Mouse (Mus musculus): ENCODE data around the gene Jund. TPM values are rescaled to one million over a fixed set of nuclear protein-coding genes. Genes with fewer than 3 reads are reported as not detected.

Gene Jund
- polyA plus RNA-seq, 1 experiment from 2014 or later: 94.3 TPM

GRCm38 (mm10) chr8:70741661-70742060, 42.9 kb downstream of the Jund start:
- WGBS: 64% methylated on average over 5 of the region's 5 CpGs
- no peak overlapping the region for H3K27ac ChIP-seq
- H3K4me1 ChIP-seq (replicated peaks): peaks cover 17% of the 10 kb centered on the region
- peaks cover 73% of the 10 kb centered on the region for H3K27me3 ChIP-seq
- ATAC-seq (ENCODE audit: low FRiP score): no peak
- H3K9ac ChIP-seq: no peak overlapping the region
- no peak overlapping the region for H3K4me3 ChIP-seq
- H3K36me3 ChIP-seq: no peaks in the 10 kb centered on the region
- H3K9me3 ChIP-seq: no peaks in the 10 kb centered on the region
- no peak overlapping the region for H3K4me2 ChIP-seq

GRCm38 (mm10) chr8:70742176-70742575, 43.4 kb downstream of the Jund start:
- Histone ChIP-seq H3K27ac (no peak overlapping the region), H3K4me3 (no peak overlapping the region), H3K4me2 (no peak overlapping the region), H3K9me3 (no peaks in the 10 kb centered on the region), H3K36me3 (no peaks in the 10 kb centered on the region), H3K4me1 (replicated peaks) (peaks cover 17% of the 10 kb centered on the region), H3K27me3 (peaks cover 78% of the 10 kb centered on the region), H3K9ac (no peak overlapping the region)
- ATAC-seq (ENCODE audit: low FRiP score): no peak
- 70% methylated on average over 11 of the region's 11 CpGs for WGBS

DNA sequence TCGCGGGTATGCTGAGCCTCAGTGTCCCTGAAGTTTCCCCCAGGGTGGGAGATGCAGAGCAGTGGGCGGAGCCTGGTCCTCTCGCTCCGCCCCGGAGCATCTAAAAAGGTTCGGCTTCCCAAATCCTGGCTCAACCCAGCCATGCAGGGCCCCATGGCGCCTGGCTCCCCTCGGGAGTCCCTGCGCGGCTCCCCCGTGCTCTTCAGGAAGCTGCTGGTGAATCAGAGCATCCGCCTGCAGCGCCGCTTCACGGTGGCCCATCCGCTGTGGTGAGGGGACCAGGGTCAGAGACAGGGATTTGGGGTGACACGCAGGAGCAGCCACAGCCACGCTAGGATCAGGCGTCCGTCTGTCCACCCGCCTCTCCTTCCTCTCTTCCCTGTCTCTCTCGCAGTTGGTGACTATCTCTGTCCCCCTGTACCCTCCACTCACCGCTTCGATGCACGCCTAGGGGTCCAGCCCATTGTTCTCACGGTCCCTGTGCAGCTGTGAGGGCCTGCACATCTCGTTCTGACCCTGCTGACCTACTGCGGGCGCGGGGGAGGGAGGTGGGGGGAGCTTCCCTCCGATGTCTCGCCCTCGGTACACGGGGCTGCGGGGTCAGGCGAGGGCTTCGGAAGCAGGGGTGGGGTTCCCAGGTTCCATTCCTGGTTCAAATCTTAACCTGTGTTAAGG, 44.4 kb downstream of the Jund start:
- no peaks in the 10 kb centered on the region for H3K36me3 ChIP-seq
- WGBS: 3% methylated on average over 38 of the region's 38 CpGs
- ATAC-seq (ENCODE audit: low FRiP score): no peak
- H3K27ac ChIP-seq: no peak overlapping the region
- peak overlapping the region; percentile 65 for H3K9ac ChIP-seq
- H3K4me2 ChIP-seq: peak overlapping the region; percentile 52
- peaks cover 17% of the 10 kb centered on the region for H3K4me1 ChIP-seq (replicated peaks)
- H3K9me3 ChIP-seq: no peaks in the 10 kb centered on the region
- peaks cover 85% of the 10 kb centered on the region for H3K27me3 ChIP-seq
- H3K4me3 ChIP-seq: peak overlapping the region; percentile 34

DNA sequence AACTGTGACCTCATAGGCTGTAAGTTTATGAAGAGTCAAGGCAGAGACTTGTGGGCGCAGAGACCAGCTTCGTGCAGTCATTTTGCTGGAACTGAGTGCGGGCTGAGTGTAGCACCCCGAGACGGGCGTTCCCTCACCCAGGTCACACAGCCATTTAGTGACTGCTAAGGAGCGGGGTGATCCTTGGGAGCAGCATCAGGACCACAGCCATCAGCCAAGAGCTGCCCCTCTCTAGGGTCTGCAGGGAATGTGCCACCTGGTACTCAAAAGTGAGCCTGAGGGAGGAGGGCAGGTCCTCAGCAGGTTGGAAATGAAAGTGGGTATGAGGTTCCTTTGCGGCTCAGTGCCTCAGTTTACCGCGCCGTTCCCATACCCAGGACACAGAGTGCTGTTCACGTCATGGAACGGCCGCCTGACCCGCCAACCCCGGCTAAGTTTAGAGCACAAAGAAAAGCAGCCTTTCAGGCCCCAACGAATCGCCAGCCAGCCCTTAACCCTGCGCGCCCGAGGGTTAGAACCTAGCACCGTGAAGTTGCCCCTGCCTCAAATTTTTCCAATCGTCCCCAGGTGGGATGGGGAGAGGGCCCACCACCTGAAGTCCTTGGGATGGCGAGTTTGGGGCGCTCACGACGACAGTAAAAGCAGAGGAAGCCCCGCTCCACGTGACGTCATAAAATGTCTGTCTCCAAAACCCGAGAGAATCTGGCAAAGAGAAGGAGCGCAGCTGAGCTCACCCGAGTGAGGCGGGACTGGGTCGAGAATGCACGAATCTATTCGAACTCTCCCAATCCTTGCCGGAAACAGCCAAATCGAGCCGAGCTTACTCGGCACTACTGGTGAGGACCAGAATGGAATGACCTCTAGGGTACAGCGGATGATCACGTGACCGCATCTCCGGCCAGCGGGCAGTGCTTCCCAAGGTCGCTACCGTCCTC, 45.2 kb downstream of the Jund start:
- H3K27me3 ChIP-seq: peaks cover 89% of the 10 kb centered on the region
- H3K36me3 ChIP-seq: no peaks in the 10 kb centered on the region
- no peaks in the 10 kb centered on the region for H3K9me3 ChIP-seq
- peak overlapping the region; percentile 65 for H3K9ac ChIP-seq
- peak overlapping the region; percentile 34 for H3K4me3 ChIP-seq
- WGBS: 3% methylated on average over 48 of the region's 48 CpGs
- H3K4me1 ChIP-seq (replicated peaks): peaks cover 17% of the 10 kb centered on the region
- peak overlapping the region; percentile 52 for H3K4me2 ChIP-seq
- ATAC-seq (ENCODE audit: low FRiP score): peak; percentile 30; the same call in 1 of the 2 replicates
- H3K27ac ChIP-seq: no peak overlapping the region

- ATAC-seq (ENCODE audit: low FRiP score): no peak
- no peaks in the 10 kb centered on the region for H3K9me3 ChIP-seq
- no peak overlapping the region for H3K4me2 ChIP-seq
- H3K27me3 ChIP-seq: peaks cover 98% of the 10 kb centered on the region
- peaks cover 17% of the 10 kb centered on the region for H3K4me1 ChIP-seq (replicated peaks)
- WGBS: 58% methylated on average over 11 of the region's 11 CpGs
- H3K4me3 ChIP-seq: no peak overlapping the region
- no peak overlapping the region for H3K27ac ChIP-seq
- no peak overlapping the region for H3K9ac ChIP-seq
- no peaks in the 10 kb centered on the region for H3K36me3 ChIP-seq
These were observed 46.1 kb downstream of the Jund start for GRCm38 (mm10) chr8:70744806-70745205.

- no peak overlapping the region for H3K27ac ChIP-seq
- no peaks in the 10 kb centered on the region for H3K36me3 ChIP-seq
- no peak overlapping the region for H3K9ac ChIP-seq
- peaks cover 17% of the 10 kb centered on the region for H3K4me1 ChIP-seq (replicated peaks)
- H3K27me3 ChIP-seq: peaks cover 91% of the 10 kb centered on the region
- ATAC-seq (ENCODE audit: low FRiP score): no peak
- no peak overlapping the region for H3K4me3 ChIP-seq
- H3K4me2 ChIP-seq: no peak overlapping the region
- H3K9me3 ChIP-seq: no peaks in the 10 kb centered on the region
- WGBS: 63% methylated on average over 19 of the region's 19 CpGs
These were observed 47.0 kb downstream of the Jund start for GRCm38 (mm10) chr8:70745691-70746220.

GRCm38 (mm10) chr8:70746676-70747075, 47.9 kb downstream of the Jund start:
- 73% methylated on average over 9 of the region's 9 CpGs for WGBS

GRCm38 (mm10) chr8:70747211-70747890, 48.6 kb downstream of the Jund start:
- Histone ChIP-seq H3K9ac (no peak overlapping the region), H3K36me3 (no peaks in the 10 kb centered on the region), H3K27me3 (peaks cover 75% of the 10 kb centered on the region), H3K4me1 (replicated peaks) (peaks cover 17% of the 10 kb centered on the region), H3K27ac (no peak overlapping the region), H3K4me3 (no peak overlapping the region), H3K4me2 (no peak overlapping the region), H3K9me3 (no peaks in the 10 kb centered on the region)
- ATAC-seq (ENCODE audit: low FRiP score): no peak
- WGBS: 86% methylated on average over 18 of the region's 18 CpGs

More at GRCm38 (mm10) chr8:70746676-70747075, 47.9 kb downstream of the Jund start:
- H3K9ac ChIP-seq: peak overlapping the region; percentile 35
- ATAC-seq (ENCODE audit: low FRiP score): no peak
- peaks cover 82% of the 10 kb centered on the region for H3K27me3 ChIP-seq
- H3K27ac ChIP-seq: no peak overlapping the region
- H3K4me1 ChIP-seq (replicated peaks): peaks cover 17% of the 10 kb centered on the region
- H3K4me3 ChIP-seq: no peak overlapping the region
- no peaks in the 10 kb centered on the region for H3K36me3 ChIP-seq
- H3K4me2 ChIP-seq: no peak overlapping the region
- H3K9me3 ChIP-seq: no peaks in the 10 kb centered on the region

DNA sequence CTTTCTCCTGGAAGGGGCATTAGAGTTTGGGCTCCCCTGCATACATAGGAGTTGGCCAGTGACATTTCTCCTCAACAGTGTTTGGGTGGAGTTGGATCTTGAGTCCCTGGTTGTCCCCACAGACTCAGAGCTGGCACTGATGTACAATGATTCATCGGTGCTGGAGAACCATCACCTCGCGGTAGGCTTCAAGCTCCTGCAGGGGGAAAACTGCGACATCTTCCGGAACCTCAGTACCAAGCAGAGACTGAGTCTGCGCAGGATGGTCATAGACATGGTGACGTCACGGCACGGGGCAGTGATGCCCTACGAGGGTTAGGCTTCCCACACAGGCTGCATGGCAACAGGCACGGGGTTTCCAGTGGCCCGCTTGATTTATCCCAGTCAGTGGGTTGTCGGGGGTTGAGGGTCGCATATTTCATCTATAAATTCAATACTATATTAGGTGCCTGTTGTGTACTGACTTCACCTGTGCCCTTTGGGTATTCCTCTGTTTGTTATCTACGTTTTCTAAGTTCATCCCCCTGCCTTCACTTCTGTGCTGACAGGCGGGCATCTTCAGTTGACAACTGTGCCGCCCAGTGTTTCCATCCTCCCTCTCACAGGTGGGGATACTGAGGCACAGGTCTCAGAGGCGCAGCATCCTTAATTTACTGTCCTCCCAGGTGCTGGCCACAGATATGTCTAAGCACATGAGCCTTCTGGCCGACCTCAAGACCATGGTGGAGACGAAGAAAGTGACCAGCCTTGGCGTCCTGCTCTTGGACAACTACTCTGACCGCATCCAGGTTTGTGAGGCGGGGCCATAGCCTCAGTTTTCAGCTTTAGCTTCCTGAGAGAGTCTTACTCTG, 49.7 kb downstream of the Jund start:
- WGBS: 87% methylated on average over 23 of the region's 23 CpGs
- H3K9me3 ChIP-seq: no peaks in the 10 kb centered on the region
- peaks cover 64% of the 10 kb centered on the region for H3K27me3 ChIP-seq

DNA sequence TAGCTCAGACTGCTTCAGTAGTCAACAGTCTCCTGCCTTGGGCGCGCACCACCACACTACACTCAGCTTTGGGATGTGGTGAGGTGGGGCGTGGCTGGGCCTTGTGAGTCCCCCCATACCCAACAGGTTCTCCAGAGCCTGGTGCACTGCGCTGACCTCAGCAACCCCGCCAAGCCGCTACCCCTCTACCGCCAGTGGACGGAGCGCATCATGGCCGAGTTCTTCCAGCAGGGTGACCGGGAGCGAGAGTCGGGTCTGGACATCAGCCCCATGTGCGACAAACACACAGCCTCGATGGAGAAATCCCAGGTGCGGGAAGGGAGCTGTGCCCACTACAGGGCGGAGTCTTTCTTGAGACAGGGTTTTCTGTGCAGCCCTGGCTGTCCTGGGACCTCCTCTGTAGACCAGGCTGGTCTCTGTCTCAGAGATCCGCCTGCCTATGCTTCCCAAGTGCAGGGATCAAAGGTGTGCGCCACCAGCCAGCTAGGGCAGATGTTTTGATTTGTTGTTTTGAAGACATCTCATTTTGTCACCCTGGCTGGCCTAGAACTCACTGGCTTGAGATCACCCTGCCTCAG, 50.4 kb downstream of the Jund start:
- Histone ChIP-seq H3K4me3 (no peak overlapping the region), H3K4me1 (replicated peaks) (peaks cover 12% of the 10 kb centered on the region), H3K27ac (no peak overlapping the region), H3K4me2 (no peak overlapping the region), H3K27me3 (peaks cover 57% of the 10 kb centered on the region), H3K9ac (no peak overlapping the region), H3K9me3 (no peaks in the 10 kb centered on the region), H3K36me3 (no peaks in the 10 kb centered on the region)
- no peak for ATAC-seq (ENCODE audit: low FRiP score)
- 82% methylated on average over 19 of the region's 19 CpGs for WGBS

More for the DNA sequence above, 49.7 kb downstream of the Jund start:
- Histone ChIP-seq H3K4me3 (no peak overlapping the region), H3K36me3 (no peaks in the 10 kb centered on the region), H3K4me2 (no peak overlapping the region), H3K9ac (no peak overlapping the region), H3K4me1 (replicated peaks) (peaks cover 16% of the 10 kb centered on the region), H3K27ac (no peak overlapping the region)
- ATAC-seq (ENCODE audit: low FRiP score): no peak

All from hindbrain, embryonic 13.5 days (tissue).